Mouse (Mus musculus) CD4-positive, CD25-positive, alpha-beta regulatory T cell, adult 4 months (primary cell): Measurements from ENCODE around the gene Cdh23. TPM values are rescaled to one million over a fixed set of nuclear protein-coding genes. Genes with fewer than 3 reads are reported as not detected.

Experiments used
- ATAC-seq: one replicate; pipeline ENCODE4 v1.8.0; 2017
- polyA plus RNA-seq, 2 experiments: library from polyadenylated mRNA; unstranded; fragments of 100-300 nt; shearing (Covaris generic); gene quantifications; one replicate each; pipeline ENCODE4 v1.2.1; 2017

Gene Cdh23
- polyA plus RNA-seq, 2 experiments from 2014 or later: 6.7 to 8.1 TPM

DNA sequence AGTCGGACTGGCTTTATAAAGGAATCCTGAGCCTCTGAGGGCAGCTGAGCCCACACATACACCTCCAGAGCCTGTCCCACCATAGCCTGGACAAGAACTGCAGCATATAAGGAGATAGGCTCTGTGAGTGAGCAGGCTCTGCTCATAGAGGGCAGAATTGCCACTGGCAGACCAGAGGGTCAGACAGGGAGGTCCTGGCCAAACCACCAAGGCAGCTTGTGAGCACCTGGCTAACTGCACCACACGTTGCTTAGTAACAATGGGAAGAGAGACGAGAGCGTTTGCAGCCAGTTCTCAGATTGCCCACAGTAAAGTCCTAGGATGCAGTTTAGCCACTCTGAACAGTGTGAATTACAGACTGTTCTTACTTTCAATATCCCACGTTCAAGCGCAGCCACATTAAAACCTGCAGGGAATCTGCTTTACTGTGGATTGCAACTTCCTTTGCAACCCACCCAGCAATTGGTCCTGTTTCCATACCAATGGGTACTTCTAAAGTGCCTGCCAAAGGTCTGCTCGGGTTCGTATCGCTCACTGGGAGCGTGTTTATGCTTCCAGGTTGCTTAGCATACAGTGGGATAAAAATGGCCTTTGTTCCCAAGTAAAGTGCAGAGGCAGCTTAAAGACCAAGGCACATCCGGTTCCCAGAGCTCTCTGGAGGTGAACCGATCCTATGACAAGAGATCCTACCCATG is 334.5 kb downstream of the Cdh23 start:
- no peak for ATAC-seq

DNA sequence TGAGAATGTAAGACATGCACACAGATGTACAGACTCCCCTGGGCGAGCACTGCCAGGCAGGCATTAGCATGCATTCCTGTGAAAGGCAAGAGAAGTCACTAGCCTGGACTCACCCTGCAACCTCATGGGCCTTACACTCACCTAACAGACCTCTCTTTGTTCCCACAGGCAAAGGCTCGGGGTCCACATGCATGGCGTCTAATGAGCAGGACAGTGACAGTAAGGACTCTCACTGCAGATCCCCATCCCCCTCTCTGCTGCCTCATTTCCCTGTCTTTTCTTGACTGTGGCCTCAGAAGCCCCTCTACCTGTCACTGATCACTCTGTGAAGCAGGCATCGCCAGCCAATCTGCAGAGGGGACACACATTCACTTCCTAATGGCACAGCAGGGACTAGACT is 337.5 kb downstream of the Cdh23 start:
- no peak for ATAC-seq

DNA sequence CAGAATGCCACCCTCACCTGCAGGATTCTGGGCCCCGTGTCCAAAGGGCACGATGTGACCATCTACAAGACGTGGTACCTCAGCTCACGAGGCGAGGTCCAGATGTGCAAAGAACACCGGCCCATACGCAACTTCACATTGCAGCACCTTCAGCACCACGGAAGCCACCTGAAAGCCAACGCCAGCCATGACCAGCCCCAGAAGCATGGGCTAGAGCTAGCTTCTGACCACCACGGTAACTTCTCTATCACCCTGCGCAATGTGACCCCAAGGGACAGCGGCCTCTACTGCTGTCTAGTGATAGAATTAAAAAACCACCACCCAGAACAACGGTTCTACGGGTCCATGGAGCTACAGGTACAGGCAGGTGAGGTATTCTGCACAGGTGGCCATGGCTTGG is 338.4 kb downstream of the Cdh23 start:
- ATAC-seq: no peak

DNA sequence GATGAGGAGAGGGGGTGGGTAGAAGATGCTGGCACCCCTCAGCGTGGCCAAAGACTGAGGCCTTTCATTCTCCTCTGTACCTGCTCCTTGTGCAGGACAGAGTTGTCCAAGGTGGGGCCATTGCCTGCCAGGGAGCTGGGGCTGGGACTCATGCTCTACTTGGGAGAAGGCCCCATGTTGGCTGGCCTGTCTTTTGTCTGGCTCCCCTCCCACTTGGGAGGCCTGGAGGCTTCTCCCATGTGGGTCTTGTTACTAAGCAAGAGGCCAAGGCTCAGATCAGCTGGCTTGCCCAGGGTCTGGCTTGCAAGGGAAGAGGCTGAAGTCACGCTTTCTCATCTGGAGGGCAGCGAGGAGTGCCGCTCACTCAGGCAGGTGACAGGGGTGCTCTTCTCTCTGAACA is 338.8 kb downstream of the Cdh23 start:
- no peak for ATAC-seq

DNA sequence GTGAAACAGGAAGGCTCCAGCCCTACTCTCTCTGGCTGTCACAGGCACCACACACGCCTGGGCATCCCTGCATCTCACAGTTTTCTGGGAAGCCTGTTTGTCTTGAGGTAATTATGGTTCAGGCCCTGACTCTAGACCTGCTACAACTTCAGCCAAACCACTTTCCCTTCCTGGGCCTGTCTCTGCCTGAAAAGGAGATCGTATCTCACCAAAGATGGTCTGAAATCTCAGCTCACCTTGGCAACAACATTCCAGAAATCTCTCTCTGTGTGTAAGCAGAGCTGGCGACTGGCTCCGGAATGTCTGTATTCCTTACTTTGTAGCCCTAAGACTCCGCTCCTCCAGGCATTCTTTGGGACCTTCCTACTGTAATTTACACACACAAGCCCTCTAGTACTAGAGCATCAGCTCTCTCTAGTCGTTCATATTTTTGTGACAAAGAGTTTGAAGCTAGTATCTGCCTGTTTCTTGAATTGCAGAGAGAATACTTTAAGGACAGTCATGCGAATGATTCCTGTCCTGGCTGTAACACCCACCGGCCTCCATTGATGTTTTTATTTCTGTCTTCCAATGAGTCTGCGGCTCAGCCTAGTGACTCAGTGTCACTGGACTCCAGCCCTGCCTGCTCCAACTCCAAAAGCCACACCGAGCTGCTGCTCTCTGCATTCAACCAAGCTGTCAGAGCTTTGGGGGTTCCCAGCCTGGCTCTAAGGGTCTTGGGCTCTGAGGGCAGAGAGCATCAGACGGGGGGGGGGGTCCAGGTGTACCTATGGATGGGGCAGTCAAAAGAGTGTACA is 341.2 kb downstream of the Cdh23 start:
- ATAC-seq: no peak

DNA sequence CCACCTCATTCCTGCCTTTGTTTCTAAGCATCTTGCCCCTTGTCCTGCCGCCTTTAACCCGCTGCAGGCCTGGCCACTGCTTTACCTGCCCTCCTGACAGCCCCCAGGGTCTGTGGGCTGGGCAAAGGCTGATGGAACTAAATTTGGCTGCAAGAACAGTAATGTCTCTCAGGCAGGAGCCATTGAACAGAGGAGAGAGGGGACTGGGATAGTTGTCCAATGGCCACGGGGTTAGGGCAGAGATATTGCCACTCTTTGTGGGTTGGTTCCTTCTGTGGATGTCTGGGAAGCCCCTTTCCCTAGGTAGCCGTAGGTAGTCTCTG is 342.3 kb downstream of the Cdh23 start:
- no peak for ATAC-seq

DNA sequence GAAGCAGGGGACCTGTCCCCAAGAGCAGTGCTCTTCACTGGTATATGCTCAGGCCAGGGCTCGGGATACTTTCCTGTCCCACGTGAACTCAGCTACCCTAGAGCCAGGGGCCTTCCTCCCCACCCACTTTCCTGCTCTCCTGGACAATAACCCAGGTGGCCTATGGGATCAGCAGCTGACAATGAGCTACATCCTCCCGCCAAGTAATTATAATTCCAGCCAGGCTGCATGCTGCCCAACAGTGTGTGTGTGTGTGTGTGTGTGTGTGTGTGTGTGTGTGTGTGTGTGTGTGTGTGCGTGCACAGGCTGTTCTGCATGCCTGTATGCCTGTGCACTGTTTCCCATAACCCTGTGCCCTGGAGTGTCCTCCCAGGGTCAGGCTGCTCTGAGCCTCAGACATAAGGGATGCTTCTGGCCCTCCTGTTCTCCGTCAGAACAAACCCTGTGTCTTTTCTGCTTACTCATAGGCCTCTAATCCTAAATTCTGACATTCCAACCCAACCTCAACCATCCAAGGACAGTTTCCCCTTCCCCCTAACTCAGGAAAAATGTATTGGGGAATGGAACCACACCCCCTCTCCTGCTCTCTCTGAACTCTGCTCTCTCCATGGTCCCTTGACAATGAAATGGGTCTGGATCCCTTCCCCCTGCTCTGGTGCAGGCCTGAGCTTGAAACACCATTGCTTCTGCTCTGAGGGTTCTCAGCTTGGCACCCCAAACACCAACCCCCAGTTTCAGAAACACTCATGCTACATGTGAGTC is 342.9 kb downstream of the Cdh23 start:
- no peak for ATAC-seq

DNA sequence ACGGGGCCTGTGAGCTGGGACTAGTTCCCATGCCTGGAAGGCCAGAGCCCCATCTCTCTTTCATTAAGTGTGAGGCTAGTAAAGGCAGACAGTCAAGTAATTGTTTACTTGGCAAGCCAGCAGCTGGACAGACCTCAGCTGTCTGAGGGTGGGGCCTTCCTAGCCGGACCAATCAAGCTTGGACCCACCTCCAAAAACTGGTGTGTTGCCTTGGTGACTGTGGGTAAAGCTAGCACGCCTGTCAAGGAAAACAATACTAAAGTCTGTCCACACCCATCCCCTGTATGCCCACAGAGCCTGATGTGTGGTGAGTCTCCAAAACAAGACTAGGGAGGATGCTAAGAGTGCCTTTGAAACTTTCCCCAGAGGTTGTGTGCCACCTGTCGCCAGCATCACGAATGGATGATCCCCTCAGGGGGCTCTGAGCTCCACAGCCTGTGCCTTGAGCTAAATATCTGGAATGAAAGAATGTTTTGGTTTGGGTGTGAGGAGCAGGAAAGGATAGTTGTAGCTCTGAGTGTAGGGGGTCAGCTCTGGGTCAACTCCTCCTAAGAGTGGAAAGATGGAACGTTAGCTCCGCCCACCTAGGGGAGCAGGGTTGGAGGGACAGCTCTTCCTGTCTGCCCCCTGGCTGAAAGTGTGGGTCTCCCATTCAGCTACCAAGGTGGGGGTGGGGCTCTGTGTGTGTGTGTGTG is 344.4 kb downstream of the Cdh23 start:
- ATAC-seq: peak; percentile 65

DNA sequence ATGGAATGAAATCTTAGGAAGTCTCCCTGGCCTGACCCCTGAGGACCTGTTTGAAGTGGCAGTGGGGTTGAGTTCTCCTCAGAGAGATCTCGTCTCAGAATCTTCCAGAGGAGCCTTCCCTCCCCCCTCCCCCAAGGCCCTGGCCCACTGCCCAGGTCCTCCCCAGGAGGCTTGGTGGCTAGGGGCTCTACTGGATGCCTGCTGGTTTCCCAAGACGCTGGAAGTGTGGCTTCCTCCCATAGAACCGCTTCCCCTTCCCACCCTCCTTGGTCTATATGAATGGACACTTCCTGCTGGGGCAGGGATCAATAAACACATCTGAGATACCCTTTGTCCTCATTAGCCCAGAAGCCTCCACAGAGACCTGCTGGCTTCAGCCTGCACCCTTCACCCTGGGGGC is 345.0 kb downstream of the Cdh23 start:
- no peak for ATAC-seq

DNA sequence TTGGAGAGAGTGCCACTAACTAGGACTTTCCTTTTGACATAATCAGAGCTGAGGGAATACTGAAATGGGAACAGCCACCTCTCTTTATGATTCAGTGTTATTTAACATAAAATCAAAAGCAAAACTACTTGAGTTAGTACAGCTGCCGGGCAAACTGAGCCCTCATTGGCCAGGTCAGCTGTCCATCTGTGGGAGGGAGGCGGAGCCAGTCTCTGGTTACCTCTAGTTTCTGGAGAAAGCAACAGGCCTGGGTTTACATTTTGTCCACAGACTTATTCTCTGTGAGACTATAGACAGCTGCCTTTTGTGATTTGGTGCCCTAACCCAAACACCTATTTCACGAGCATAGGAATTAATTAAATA is 345.5 kb downstream of the Cdh23 start:
- peak; percentile 62 for ATAC-seq

DNA sequence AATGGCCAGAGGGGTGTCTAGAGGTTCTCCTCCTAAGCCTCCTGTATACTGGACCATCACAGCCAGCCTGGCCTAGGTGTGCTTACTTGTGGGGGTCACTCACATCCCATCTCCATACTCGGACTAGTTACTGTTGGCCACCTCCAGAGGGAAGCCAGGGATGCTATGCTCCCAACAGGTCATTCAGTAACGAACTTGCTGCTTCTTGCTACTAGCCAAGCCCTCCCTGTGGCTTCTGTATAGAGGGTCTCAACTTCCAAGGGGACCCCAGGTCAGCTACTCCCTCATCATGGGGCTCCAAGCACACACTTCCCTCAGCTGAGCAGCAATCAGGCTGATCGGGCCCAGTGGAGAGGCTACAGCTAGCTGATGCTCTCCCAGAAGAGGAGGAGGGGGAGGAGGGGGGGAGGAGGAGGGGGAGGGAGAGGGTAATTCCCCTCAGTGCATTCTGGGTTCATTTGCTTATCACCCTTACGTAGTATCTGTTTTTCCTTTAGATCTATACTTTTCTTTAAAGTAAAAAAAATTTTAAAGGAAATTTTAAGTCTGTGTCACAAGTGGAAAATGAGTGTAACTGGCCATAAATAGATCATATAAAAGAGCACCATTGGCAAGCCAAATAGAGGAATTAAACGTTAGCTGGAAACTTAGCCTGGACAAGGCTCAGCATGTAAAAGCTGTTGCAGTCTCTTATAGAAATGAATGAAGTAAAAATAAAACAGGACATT is 346.0 kb downstream of the Cdh23 start:
- ATAC-seq: peak; percentile 37

DNA sequence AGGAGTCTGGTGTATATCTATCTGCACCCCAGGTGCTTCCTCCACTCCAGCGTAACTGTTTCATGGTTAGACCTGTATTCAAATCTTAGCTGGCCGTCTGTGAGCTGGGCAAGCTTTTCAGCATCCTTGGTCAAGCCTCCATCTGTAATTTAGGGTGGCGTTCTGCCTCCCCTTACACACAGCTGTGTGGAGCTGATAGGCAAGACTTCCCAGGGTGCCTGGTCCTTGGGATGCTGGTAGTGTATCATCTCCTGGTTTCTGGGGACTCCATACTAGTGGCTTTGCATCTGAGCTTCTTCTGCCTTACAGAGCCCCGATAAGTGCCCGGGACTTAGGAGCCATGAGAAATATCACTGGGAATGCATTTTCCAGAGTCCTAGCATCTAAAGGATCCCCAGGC is 346.6 kb downstream of the Cdh23 start:
- no peak for ATAC-seq

DNA sequence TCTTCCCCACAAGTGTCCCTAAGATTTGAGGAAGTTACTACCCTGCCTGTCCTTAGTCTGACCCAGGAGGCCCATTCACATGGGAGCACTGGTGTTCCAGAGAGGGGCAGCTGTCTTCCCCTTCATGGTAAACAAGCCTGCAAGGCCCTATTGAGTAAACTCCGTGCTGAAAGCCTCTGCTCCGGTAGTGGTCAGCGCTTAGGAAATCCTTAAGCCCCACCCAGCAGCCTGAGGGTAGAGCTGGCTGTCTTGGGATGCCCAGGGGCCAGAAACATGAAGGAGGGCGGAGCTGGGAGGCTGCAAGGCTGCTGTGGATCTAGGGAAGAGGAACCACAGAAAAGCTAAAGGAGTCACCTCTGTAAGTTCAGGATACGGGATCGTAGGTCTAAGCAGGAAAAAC is 347.2 kb downstream of the Cdh23 start:
- ATAC-seq: no peak

DNA sequence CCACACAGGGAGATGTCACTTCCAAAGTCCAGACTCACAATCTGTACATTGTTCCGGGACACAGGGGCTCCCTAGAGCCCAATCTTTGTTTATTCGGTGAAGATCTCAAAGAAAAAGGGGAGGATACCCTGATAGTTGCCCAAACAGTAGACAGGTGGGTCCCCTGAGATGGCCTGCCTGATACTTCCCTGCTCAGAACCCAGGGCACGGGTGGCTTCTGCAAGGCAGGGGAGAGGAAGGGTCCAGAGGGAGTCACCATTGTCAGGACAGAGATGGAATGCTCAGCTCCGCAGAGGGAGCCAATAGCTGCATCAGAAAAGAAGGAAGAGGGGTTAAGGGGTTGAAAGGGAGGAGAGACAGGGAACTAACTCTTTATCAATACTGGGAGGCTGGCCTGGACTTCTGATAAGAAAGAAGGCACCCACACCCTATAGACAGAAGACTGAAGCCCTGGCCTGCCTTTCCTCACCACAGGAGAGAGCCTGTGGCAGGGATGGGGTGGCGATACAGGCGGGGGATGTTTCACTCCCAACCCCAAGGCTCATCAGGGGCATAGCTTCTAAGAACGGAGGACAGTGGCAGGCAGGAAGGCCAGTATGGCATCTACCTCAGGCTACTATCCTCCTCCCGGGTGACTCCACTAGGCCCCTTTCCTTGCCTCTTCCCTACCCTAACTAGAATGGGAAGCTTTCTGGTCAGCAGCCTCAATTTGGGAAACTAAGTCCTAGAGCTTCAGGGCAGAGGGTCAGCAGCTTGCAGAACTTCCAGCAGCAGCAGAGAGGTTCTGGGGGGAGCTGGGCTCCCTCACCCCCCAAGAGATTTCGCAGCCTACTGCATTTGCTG is 348.3 kb downstream of the Cdh23 start:
- ATAC-seq: no peak

DNA sequence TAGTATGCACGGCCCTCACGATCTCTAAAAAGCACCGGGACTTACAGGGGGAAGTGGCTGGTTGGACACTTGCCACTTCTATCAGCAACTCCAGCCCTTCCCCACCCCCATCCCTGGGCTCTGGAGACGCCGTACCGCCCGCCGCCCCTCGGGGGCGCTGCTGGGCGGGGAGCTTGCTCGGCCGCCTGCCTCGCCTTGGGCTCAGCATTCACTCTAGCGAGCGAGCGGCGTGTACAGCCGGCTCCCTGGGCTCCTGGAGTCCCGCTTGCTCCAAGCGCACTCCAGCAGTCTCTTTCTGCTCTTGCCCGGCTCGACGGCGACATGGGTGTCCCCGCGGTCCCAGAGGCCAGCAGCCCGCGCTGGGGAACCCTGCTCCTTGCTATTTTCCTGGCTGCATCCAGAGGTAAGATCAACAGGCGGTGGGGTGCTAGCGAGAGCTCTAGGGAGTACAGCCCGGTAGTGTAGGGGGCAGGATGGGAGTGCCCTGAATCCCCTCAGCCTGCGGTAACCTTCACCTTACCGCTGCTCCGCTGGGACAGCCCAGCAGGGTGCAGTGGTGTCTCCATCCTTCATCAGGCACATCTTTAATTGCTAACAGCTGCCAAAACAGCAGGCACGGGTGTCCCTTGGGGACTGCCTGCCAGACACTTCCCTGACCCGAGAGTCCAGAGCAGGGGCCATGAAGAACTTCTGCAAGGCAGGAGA is 349.4 kb downstream of the Cdh23 start, which contains the start of gene Vsir:
Vsir (plus strand) TSS at position 151 of the 705 bp plus-strand sequence.
- ATAC-seq: peak; percentile 59

DNA sequence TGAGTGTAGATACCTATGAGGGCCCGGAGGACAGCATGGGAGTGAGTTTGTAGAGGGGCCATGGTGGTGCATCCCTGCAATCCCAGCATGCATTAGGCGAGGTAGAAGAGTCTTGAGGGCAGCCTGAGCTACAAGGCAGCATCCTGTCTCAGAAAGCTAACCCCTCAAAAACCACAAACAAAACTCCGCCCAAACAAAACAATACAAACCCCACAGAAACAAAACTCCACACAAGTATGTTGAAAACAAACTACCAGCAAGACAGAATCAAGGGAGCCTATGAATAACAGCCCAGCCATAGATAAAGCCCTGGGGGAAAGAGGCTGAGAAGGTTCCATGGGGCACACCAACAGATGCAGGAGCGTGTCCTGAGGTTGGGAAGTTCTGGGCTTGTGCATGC is 350.2 kb downstream of the Cdh23 start:
- ATAC-seq: no peak

DNA sequence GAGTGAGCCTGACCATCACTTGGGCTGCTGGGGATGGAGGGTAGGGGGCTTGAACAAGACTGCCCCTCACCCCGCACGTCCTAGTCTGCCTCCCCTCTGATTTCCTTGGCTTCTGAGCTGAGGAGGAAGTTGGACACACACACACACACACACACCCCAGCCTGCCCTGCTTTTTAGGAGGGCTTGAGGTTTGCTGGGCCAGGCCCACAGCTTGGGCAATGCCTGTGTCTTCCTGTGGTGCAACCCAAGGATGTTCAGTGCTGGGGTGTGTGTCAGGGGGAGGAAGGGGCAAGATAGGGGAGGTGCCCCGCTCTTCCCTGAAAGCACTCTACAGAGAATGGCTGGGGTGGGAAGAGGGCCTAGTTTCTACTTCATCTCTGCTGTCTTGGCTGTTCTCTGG is 352.2 kb downstream of the Cdh23 start:
- ATAC-seq: no peak

DNA sequence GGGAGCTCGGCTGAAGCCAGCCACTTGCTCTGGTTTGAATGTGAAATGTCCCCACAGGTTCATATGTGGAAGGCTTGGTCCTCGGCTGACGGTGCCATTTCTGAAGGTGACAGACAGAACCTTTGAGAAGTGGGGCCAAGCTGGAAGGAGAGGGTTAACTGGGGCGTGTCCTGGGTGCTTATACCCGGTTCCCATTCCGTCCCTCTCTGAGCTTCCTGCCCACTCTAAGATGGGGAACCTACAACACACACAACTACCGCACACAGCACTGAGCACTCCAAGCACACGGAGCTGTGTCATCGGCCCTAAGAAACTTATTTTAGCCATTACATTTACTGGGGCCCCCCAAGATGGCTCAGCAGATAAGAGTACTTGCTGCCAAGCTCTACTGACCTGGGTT is 354.8 kb downstream of the Cdh23 start:
- no peak for ATAC-seq

DNA sequence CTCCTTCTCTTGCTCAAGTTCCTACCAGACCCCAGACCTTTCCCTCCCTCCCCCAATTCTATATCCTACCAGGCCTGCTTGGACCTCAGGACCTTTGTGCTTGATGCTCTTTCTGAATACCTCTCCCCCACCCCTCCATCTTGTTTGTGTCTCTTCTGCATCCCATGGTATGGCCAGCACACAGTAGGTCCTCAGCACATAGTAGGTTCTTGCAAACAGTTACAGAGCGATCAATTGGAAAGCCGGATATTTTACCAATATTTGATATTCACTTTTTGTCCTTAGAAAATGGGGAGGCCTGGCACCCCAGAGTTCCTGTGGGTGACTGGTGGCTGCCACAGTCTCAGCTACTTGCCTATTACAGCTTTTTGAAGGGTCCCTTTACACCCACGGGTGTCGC is 361.3 kb downstream of the Cdh23 start:
- no peak for ATAC-seq

DNA sequence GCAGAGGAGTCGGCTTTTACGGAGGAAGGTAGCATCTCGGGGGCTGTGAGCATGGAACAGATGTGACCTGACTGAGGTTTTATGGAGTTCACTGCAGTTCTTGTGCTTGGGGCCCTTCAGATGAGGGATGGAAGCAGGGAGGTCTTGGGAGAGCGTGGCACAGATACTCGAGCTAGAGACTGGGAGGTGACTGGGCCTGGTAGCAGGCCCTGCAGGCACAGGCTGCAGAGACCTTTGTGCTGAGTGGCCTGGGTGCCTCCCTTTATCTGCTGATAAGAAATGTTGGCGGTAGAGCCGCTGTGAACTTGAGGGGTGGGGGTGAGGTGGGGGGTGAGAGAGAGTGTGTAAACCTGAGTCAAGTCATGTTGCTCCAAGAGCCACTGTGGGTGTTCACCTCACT is 361.7 kb downstream of the Cdh23 start:
- ATAC-seq: no peak
